Mouse (Mus musculus) WW6 (cell line): ENCODE measurements around the gene Isyna1.

Experiments used
- DNase-seq: peaks from one replicate; pipeline ENCODE4 v3.0.0-alpha.2; 2013; ENCODE audit warnings: low read depth, low spot score

Isyna1 gene

GRCm38 (mm10) chr8:70627041-70627440 is 32.9 kb downstream of the Isyna1 start:
- DNase-seq = no peak

GRCm38 (mm10) chr8:70628986-70629490 is 34.9 kb downstream of the Isyna1 start:
- no peak for DNase-seq

GRCm38 (mm10) chr8:70629574-70630531 is 35.7 kb downstream of the Isyna1 start:
- peak; percentile 94 for DNase-seq

- no peak for DNase-seq
Observed at GRCm38 (mm10) chr8:70630532-70631381, 36.6 kb downstream of the Isyna1 start.

- DNase-seq = no peak
Observed at GRCm38 (mm10) chr8:70631436-70631835, 37.3 kb downstream of the Isyna1 start.

- DNase-seq = no peak
Observed at GRCm38 (mm10) chr8:70632346-70632892, 38.2 kb downstream of the Isyna1 start, which contains the start of gene Gdf15. Gene Gdf15 (minus strand): TSS chr8:70632456.

GRCm38 (mm10) chr8:70634066-70634465 is 39.9 kb downstream of the Isyna1 start:
- no peak for DNase-seq

- no peak for DNase-seq
Observed at GRCm38 (mm10) chr8:70635527-70635926, 41.4 kb downstream of the Isyna1 start.

- DNase-seq = no peak
Observed at GRCm38 (mm10) chr8:70636838-70637237, 42.7 kb downstream of the Isyna1 start.

GRCm38 (mm10) chr8:70638752-70639151 is 44.6 kb downstream of the Isyna1 start:
- no peak for DNase-seq

- no peak for DNase-seq
Observed at GRCm38 (mm10) chr8:70643019-70643418, 48.8 kb downstream of the Isyna1 start.

GRCm38 (mm10) chr8:70644065-70644464 is 49.9 kb downstream of the Isyna1 start:
- DNase-seq = peak; percentile 65

GRCm38 (mm10) chr8:70645501-70646224 is 51.5 kb downstream of the Isyna1 start:
- no peak for DNase-seq

GRCm38 (mm10) chr8:70646369-70646768 is 52.2 kb downstream of the Isyna1 start:
- DNase-seq = no peak

GRCm38 (mm10) chr8:70646775-70647174 is 52.6 kb downstream of the Isyna1 start:
- DNase-seq = no peak
